Mouse (Mus musculus) ES-CJ7 (cell line): ENCODE results near the gene Ang.

Source experiments
- DNase-seq: peaks from one replicate; pipeline ENCODE4 v3.0.0; 2011; ENCODE audit warnings: low read depth, low spot score

Ang gene

GRCm38 (mm10) chr14:51128775-51129623 is 38.0 kb downstream of the Ang start:
- no peak for DNase-seq

- no peak for DNase-seq
These were observed 38.6 kb downstream of the Ang start for GRCm38 (mm10) chr14:51129624-51129975.

DNA sequence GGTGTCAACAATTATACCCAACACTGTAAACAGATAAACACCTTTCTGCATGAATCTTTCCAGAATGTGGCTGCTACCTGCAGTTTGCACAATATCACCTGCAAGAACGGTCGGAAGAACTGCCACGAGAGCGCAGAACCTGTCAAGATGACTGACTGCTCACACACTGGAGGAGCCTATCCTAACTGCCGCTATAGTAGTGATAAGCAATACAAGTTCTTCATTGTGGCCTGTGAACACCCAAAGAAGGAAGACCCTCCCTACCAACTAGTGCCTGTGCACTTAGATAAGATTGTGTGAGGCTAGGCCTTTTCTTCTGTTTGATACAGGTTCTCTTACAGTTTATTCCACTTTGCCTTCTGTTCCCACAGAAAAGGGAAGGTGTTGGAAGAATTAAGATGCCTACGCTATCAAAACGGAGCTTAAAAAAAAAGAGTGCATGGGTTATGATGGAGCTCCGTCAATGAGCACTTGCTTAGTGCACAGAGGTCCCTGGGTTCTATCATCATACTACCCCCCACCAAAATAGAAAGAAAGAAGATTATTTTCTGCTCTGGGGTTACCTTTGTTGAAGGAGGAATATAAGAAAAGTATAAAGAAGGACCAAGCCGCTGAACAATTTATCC is 39.5 kb downstream of the Ang start:
- no peak for DNase-seq

DNA sequence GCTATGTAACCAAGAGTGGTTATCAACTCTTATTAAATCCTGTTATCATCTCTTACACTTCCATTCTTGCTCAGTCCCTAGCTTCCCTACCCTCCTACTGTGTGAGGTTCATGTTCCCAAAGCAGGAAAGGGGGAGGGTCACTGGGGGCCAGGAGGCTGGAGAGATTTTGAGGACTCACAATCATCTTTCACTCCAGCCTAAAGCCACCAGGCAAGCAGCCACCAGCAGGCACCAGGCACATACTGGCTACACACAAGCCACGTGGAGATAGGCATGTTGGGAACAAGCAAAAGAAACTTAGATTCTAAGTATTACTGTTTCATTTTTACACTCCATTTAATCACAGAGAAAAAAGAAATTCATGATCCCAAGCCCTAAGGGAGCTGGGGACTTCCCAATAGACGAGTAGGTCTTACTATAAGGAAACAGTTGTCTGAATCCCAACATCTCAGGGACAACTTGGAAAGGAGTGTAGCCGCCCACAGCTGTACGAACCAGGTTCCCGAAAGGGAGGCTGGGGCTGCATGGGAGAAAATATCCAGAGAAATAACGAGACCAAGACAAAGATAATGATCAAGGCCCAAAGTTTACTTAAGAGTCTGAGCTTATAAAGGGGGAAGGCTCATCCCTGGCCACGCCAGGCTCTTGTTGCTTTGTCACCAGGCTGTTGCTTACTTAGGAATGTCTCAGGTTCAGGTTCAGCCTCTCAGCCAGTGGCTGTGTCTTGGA is 40.3 kb downstream of the Ang start:
- no peak for DNase-seq

DNA sequence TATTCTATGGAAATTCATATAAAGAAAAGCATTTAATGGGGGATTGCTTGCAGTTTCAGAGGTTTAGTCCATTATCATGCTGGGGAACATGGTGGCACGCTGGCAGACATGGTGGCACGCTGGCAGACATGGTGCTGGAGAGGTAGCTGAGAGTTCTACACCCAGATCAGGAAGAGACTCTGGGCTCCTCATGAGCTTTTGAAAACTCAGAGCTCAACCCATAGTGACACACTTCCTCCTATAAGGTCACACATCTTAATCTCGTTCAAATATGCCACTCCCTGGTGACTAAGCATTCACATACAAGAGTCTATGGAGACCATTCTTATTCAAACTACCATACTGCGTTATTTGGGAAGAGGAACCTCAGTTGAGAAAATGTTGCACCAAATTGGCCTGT is 41.4 kb downstream of the Ang start:
- no peak for DNase-seq

DNA sequence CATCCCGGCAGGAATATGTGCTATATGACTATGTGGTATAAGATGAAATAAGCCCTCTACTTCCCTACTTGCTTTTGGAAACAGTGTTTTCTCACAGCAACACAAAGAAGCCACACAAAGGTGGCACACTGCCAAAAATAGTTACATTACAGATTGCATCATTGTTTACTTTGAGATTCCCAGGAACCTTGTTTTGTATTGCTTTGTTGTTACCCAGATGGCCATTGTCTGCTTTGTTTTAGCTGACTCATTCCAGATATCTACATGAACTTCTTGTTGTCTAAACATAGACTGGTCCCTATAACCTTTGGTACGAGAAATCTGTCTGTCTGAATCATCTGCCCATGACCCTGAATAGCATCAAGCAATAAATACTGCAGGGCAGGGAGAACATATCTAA is 49.4 kb downstream of the Ang start:
- no peak for DNase-seq

- no peak for DNase-seq
These were observed 51.2 kb downstream of the Ang start for GRCm38 (mm10) chr14:51142119-51142518.

- DNase-seq = no peak
These were observed 51.6 kb downstream of the Ang start for GRCm38 (mm10) chr14:51142568-51142967.

DNA sequence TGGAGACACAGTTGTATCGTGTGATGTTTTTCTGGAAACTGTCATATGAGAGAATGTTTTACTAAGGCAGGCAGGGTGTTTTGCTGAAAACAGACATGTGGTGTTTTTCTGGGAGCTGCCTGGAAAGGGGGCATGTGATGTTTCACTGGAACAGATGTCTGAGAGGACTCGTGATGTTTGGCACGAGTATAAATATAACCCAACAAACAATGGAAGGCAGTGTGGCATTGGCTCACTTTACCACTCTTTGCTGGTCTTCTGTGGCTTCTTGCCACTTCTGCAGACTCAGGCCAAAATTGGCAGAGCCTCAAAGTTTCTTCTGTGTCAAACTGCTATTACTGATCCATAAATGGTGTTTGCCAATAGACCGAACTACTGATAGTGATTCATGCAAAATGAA is 52.3 kb downstream of the Ang start:
- DNase-seq = no peak

- no peak for DNase-seq
These were observed 53.0 kb downstream of the Ang start for GRCm38 (mm10) chr14:51143937-51144336.

- DNase-seq = no peak
These were observed 53.5 kb downstream of the Ang start for GRCm38 (mm10) chr14:51144451-51144850.

DNA sequence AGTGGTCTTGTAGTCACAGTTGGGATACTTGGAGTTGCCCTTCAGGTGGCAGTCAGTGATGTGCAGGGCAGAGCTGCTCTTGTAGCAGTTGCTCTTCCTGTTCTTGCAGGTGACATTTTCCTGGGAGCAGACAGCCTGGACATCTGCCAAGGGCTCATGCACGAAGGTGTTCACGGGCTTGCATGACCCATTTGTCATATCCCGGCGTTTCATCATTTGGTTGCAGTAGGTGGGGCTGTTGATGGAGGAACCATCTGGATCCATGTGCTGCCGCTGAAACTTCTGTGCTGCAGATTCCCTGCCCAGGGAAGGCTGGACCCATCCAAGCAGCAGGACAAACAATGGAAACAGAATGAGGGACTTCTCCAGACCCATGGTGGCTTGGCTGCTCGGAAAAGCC is 54.6 kb downstream of the Ang start:
- no peak for DNase-seq

- DNase-seq = no peak
These were observed 55.7 kb downstream of the Ang start, which contains the start of gene Rnase1 for GRCm38 (mm10) chr14:51146685-51147084. Gene Rnase1 (minus strand): TSS chr14:51146785.

DNA sequence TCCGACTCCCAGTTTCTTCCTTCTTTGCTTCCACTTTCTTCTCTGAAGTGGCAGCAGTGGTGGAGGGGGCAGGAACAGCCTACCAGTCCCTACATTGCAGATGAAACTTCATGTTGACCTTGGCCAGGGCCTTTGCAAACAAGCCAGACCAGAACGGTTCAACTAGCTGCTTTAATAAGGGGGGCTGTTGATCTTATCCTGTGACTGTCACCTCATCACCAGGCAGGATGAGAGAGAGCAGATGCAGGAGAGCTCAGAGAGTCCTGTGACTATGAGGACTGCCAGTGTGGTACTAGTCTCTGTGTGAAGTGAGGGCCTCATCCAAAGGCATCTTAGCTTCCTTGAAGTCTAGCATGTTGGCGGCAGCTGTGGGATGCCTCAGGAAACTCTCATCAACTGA is 57.1 kb downstream of the Ang start:
- no peak for DNase-seq

DNA sequence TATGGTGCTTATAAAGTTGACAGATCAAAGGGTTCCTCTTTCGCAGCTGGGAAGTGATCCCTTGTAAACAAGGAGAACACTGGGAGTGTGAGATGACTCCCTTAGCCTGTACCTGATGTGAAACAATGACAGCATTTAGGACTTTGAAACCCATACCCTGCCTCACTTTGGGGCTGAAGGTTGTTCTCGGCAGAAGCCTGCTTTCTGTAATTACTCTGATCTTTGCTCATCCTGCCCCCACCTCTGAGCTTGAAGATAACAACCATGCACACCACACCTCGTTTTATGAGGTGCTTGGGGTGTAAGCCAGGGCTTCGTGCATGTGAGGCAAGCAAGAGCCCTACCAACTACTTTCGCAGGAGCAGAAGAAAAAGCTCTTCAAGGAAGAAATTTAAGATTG is 58.2 kb downstream of the Ang start:
- no peak for DNase-seq

GRCm38 (mm10) chr14:51150206-51150831 is 59.4 kb downstream of the Ang start:
- no peak for DNase-seq
